Mouse (Mus musculus): ENCODE measurements around the gene Gpha2.

Gene Gpha2

GRCm38 (mm10) chr19:6241274-6242107 is 15.3 kb downstream of the Gpha2 start, which contains the start of gene Atg2a:
Gene Atg2a, plus strand, starts transcription at chr19:6241668.
- DNase-seq (ENCODE audit: low read depth, low spot score), result peak; percentile 100

- no peak for DNase-seq (ENCODE audit: low read depth, low spot score)
These were observed 16.1 kb downstream of the Gpha2 start for GRCm38 (mm10) chr19:6242281-6242680.

- no peak for DNase-seq (ENCODE audit: low read depth, low spot score)
These were observed 17.0 kb downstream of the Gpha2 start for GRCm38 (mm10) chr19:6243226-6243625.

- no peak for DNase-seq (ENCODE audit: low read depth, low spot score)
These were observed 19.6 kb downstream of the Gpha2 start for GRCm38 (mm10) chr19:6245806-6246205.

GRCm38 (mm10) chr19:6247526-6248300 is 21.5 kb downstream of the Gpha2 start:
- DNase-seq (ENCODE audit: low read depth, low spot score), result no peak

DNA sequence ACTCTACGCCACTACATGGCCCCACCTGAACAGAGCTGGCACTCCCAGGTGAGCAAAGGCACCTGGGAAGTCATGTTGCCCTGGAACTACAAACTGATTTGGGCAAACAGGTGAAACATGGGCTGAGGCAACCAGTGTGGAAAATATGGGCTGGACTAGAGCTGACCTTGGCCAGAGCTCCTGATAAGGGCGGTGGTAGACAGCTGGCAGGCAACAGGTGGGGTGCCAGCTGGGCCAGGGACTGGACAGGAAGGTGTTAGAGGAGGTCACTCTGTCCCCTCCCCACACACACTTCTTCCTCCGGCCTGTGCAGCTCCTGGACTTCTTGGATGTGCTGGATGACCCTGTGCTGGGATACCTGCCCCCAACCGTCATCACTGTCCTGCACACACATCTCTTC is 26.8 kb downstream of the Gpha2 start:
- DNase-seq (ENCODE audit: low read depth, low spot score), result no peak

GRCm38 (mm10) chr19:6260428-6260827 is 34.2 kb downstream of the Gpha2 start:
- no peak for DNase-seq (ENCODE audit: low read depth, low spot score)

DNA sequence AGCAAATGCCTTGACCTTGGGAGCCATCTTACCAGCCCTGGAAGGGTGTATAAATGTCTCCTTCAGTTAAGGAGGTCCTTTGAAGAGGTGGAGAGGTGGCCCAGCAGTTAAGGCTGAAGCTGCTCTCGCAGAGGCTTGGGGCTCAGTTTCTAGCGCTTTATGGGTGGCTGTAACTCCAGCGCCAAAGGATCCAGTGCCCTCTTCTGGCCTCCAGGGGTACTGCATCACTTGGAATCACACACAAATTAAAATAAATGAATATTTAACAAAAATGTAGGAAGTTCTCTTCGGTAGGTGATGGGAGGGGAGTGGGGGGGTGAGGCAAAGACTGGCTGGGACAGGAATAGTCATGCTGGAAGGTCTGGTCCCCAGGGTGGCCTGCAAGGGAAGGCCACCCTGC is 34.8 kb downstream of the Gpha2 start:
- DNase-seq (ENCODE audit: low read depth, low spot score), result no peak

DNA sequence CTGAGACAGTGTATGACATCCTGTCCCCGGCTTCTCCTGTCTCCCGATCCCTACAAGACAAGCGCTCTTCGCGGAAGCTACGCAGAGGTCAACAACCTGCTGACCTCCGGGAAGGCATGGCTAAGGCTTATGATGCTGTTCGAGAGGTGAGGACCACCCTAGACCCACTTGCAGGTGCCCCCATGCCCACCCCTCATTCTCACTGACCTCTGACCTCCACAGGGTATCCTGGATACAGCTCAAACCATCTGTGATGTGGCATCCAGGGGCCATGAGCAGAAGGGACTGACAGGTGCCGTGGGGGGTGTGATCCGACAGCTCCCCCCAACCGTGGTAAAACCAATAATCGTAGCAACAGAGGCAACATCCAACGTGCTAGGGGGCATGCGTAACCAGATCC is 35.2 kb downstream of the Gpha2 start:
- DNase-seq (ENCODE audit: low read depth, low spot score), result no peak

DNA sequence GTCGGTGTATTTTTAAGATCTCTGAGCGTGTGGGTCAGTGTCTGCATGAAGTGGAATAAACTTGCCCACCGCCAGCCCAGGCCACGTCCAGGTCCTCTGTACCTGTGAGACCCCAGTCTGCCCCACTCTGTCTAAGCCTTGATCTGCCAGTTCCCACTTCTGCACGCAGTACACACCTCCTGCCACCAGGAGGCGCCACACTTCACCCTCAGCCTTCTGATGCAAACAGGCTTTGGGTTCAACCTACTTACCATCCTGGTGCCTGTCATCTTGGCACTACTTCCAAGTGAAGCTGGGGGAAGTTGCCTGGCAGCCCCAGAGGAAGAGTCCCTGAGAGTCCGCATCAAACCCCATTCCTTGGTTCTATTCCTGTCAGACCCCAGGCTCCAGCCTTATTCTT is 36.0 kb downstream of the Gpha2 start:
- DNase-seq (ENCODE audit: low read depth, low spot score), result peak; percentile 65

DNA sequence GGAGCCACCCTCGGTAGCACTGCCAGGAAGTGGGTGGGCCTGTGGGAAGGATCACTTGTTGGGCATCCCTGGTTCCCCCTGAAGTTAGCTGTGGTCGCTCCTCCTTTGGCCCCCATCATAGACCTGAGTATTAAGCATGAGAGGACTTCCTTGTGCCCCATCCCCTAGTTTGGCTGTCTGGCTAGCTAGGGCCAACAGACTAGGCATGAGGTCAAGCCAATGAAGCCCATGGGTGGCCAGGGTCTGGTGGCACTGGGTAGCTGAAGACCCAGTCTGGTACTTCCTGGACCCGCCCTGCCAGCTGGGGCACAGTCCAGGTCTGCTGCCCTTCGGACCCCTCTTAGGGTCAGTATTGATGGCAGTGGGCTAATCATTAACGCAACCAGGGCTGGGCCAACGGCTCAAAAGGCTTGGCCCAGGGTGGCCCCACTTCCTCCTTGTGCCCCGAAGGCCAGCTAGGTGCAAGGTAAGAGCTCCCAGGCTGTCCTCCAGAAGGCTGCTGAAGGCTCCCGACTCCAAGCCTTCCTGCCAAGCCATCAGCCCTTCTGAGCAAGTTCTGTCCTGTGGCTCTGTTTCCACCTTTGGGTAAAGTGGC is 36.8 kb downstream of the Gpha2 start:
- no peak for DNase-seq (ENCODE audit: low read depth, low spot score)

DNA sequence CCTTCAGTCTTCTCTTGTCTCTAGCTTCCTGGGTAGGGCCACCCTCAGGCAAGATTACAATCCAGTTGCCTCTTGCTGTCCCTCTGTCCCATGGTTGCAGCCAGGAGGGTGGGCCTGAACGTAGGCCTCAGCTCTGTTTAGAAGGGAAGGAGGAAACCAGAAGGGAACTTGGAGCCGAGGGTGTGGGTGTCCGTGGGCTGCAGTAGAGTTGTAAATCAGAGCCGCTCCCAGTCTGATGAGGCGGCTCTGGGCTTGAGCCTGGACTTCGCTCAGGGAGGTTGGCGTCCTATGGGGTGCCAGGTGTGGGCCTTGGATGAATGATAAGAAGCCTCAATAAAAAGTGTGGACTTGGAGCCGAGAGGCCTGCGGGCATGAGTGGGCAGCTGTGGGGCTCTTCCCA is 38.0 kb downstream of the Gpha2 start:
- DNase-seq (ENCODE audit: low read depth, low spot score), result no peak

- no peak for DNase-seq (ENCODE audit: low read depth, low spot score)
These were observed 38.8 kb downstream of the Gpha2 start for GRCm38 (mm10) chr19:6264945-6265344.

DNA sequence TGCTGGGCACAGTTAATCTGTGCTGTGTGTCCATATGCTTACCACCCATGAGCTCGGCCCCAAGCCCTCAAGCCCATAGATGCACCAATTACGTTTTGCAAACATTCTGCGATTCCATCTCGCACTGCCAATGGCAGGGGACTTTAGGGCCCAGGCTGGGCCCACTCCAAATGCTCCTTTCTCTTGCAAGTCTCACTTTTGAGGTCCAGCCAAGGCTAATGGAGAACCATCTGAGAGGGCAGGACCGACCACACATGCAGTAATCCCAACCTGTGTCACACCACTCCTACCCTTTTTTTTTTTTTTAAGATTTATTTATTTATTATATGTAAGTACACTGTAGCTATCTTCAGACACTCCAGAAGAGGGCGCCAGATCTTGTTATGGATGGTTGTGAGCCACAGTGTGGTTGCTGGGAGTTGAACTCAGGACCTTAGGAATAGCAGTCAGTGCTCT is 39.6 kb downstream of the Gpha2 start:
- no peak for DNase-seq (ENCODE audit: low read depth, low spot score)

DNA sequence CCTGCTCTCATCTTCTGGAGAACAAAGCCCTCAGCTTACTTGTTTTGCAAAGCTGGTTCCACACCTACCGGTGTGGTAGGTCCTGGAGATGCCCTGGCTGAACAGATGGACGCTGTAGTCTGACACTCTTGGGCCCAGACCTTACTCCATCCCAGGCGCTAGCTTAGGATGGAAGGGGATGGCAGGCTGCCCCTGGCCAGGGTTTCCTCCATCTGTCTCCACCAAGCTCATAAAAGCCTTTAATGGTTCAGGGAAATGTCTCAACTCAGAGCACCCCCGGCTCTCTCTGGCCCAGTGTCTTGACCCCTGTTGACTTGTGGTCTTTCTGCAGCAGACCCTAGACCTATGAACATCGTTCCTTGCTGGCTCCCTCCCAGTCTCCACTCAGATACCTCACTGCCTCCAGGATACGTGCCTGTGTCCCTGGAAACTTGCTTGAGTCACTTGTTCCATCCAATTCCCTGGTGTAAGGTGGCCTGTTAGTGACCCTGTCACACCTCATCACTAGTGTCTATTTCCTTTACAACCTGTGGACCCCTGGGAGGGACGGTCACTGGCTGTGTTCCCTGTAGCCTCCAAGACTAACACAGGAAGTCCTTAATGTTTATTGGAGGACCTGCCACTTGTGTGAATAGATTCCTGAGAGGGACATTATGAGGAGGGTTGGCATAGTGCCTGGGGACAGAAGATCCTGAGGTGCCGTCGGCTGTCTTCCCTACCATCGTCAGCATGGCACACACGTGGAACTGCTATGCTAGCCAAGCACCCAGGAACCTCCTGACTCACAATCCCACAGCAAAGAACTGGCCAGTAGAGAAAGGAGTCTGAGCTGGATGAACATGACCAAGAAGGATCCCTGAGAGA is 41.4 kb downstream of the Gpha2 start:
- DNase-seq (ENCODE audit: low read depth, low spot score), result no peak

DNA sequence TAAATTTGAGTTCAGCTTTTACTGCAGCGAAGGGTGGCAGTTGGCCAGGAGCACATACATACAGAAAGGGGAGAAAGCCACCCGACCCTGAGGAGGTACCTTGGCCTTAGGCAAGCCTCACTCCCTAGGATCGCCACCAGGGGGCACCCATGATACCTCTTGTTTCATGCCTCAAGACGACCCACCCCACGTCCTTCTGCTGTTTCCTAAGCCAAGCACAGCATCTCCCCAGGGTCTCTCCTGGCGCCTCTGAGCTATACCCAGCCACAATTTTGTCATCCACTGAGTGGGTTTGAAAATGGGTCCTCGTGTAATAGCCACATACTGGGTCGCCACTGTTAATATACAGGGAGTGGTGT is 42.0 kb downstream of the Gpha2 start:
- peak; percentile 91 for DNase-seq (ENCODE audit: low read depth, low spot score)

DNA sequence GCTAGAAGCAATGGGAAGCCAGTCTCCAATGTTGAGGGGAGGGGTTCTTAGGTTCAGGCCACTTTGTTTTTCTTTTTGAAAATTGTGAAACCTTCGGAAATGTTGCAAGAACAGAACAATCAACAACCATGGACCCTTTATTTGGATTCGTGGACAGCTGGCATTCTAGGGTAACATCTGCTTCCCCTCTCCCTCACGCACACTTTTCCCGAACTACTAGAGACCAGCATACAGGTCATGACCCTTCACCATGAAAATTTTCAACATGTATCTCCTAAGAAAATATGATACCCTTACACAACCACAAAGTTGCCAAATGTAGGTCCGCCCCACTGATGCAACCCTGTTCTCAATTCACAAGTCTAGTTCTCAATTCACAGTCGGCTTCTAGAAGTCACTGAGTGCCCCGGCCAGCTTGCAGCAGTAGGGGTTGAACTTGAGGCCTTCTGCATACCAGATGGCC is 42.5 kb downstream of the Gpha2 start:
- DNase-seq (ENCODE audit: low read depth, low spot score), result no peak

DNA sequence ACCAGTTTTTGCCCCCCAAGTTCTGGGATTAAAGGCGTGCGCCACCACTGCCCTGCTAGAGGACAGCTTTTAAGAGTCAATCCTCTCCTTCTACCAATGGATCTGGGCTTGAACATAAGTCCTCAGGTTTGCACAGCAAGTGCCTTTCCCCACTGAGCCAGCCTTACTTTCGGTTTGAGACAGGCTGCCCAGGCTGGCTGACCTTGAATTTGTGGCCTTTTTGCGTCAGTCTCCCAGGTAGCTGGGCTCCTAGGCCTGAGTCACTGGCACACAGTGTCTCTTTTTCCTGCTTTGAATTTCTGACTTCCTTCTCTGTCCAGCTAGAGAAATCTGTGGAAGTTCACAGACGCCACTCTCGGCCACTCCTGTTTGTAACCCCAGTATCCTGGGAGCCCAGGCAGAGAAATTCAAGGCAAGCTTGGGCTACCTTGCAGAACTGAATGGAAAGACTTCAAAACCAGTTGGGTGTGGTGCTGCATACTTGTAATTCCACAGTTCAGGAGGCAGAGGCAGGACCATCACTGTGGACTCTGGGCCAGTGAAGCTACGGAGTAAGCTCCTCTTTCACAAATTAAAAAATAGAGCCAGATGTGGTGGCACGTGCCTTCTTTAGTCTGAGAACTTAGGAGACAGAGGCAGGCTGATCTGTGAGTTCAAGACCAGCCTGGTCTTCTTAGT is 43.8 kb downstream of the Gpha2 start:
- DNase-seq (ENCODE audit: low read depth, low spot score), result no peak

DNA sequence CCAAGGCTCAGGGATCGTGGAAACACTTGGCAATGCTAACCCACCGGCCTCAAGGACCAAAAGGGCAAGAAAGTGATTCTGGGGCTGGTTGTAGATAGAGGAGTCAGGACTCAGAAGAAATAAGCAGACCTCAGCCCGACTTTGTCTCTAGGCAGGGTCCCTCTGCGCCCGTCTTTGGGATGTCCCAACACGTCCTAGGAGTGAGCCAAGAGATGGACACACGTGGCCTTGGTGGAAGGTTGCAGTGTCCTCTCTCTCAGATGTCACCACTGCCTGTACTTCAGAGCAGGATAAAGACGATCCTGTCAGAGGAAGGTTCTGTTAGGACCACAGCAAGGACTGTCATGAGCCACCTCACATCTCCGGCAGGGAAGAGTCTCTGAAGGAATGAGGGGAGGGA is 44.5 kb downstream of the Gpha2 start:
- no peak for DNase-seq (ENCODE audit: low read depth, low spot score)

GRCm38 (mm10) chr19:6271206-6271605 is 45.0 kb downstream of the Gpha2 start:
- no peak for DNase-seq (ENCODE audit: low read depth, low spot score)

GRCm38 (mm10) chr19:6272053-6272452 is 45.9 kb downstream of the Gpha2 start:
- DNase-seq (ENCODE audit: low read depth, low spot score), result no peak
